Mouse (Mus musculus) megakaryocyte progenitor cell, adult 5-6 weeks (primary cell): Measurements from ENCODE around the gene Lnpep. TPM values are rescaled to one million over a fixed set of nuclear protein-coding genes. Genes with fewer than 3 reads are reported as not detected.
"Not testable (repeated sequence)": the region's sequence is repeated elsewhere in the genome, so short reads cannot be mapped to it uniquely, and the experiment has no call there.

ENCODE experiments used
- ATAC-seq: replicated peaks from 2 replicates; pipeline ENCODE4 v1.8.0; 2016; ENCODE audit warnings: mild to moderate bottlenecking, moderate TSS enrichment, inconsistent platforms; ENCODE audit not compliant: poor library complexity
- total RNA-seq, 2 experiments: library from RNA; stranded (forward) in 1 of 2; stranded (reverse) in 1 of 2; fragments of 157-497, 149-512 nt in 1 of 2; fragments of 200-1000 nt in 1 of 2; gene quantifications; 2 replicates each; pipeline versions ENCODE4 v1.2.3 to v1.2.4; 2015 to 2017

Gene Lnpep
- total RNA-seq (2015) = 70.8 and 72.5 TPM in 2 replicates
- total RNA-seq (2017) = 40.0 and 51.7 TPM in 2 replicates

DNA sequence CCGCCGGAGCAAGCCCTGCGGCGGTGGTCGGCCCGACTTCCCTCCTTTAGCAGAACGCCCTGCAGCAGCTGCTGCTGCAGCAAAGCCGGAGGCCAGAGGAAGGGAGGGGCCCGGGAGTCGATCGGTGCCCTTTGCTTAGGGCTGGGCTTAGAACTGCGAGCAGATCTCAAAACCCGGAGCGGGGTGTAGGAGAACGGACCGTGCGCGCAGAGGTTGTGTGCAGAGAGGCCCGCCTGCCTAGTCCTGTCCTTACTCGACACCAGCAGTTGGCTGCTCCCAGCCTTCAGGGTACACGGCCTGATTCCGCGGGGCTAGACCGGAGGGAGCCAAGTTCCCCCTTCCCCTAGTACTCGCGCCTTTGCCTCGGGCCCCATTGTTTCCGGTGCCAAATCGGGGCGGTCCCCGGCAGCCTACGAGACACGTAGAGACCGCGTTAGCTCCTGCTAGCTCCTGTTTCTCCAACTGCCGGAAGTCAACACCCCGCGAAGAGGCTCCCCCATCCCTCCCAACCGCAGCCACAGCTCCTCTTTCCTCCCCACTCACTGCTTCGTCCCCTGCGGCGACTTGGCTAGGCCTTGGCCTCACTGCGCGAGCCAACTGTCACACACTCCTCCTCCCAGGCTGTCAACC is at the start of gene Lnpep:
Gene Lnpep (minus strand): TSS at position 94 of the 630 bp plus-strand sequence.
- ATAC-seq = peak; percentile 71

DNA sequence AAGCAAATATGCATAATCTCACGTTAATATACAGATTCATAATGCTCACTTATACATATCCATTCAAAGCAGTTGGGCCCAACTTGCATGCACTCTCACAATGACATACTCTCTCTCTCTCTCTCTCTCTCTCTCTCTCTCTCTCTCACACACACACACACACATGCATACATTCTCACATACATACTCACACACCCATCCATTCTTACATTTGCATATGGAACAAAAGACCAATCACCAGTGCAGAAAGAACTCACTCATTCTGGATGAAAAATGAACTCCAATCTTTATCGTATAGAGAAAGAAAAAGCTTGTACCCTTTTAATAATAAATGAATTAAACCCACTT is 31.0 kb upstream of the Lnpep start:
- ATAC-seq = no peak

DNA sequence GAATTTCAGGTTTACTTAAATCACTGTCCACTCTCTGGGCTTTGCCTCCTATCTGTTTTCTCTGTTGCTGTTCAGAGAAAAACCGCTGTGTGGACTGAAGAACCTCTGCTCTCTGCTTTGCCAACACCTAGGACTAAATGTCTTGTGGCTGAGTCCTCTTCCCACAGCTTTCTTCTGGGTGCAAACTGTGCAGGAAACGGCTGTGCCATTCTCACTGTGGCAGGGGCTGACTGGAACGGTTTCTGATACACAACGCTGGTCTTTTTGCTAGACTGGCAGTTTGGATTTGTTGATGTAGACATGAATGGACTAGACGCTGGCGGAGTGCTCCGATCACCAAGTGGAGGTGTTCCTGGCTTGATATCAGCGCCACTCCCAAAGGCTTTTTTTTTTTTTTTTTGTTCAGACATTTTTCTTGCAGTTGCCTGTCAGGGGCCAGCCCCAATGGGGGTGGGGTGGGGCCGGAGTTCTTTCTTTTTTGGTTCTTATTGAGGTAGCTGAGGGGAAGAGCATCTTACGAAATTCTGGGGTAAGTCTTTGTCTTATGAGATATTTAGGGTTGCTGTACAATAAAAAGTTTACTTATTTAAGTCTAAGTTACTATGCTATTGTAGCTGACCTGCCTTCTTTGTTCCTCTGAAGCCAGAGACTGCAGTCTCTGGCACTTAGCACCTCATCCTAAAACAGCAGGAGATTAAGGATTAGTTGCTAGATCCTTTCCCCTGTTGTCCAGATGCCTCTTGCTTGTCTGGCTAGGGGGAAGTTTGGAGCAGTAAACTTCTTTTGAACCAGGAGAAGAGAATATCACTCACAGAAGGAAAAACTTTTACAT is 30.4 kb upstream of the Lnpep start:
- ATAC-seq = peak; percentile 62

DNA sequence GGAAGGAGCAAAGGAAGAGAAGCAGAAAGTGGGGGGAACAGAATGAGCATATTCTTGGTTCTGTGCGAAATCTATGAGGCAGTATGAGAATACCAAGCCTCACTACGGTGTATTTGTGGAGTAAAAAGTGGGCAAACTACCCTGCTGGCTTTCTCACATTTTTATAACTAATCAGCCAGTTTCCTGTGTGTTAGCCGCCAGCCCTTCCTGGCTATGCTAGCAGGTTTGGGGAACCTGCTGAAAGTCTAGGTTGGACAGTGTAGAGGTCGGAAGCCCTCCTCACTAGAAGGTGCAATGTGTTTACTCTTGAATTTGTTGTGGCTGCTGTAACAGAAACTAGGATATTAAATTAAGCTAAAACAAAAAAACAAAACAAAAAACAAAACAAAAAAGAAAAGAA is 27.7 kb upstream of the Lnpep start:
- ATAC-seq = 0 out of 2 replicates have a peak, but pooled peaks have one; percentile 18

DNA sequence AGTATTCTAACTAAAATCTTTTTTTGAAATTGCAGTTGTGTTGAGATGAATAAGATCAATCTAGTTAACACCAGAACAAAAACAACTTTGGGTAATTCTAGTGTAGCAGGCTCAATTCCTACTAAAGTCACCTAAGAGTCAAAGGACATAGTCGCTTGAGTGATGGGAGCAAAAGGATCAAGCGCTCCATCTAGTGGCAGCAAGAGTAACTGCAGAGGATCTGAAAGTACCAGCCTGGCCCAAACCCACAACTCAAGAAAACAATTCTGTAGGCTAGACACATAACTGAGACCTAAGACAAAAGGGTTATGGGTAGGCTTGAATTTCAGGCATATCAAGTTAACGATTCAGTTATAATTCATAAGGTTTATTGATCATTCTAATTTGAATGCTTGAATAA is 20.9 kb upstream of the Lnpep start:
- peak; percentile 100 for ATAC-seq

DNA sequence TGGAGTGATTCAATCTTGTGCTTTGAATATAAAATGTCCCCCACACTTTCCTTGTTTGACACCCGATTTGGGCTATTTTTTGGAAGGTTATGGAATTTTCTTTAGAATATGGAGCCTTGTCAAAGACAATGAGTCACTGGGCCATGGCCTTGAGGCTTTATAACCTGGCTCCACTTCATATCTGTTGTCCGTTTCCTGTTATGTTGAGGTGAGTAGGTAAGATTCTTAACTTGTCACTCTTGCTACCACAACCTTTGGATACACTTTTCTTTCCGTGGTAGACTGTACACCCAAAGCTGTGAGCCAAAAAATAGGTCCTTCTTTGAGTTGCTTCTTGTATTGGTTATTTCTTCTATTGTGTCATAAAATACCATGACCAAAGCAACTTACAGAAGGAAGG is 12.5 kb upstream of the Lnpep start:
- ATAC-seq = no peak

DNA sequence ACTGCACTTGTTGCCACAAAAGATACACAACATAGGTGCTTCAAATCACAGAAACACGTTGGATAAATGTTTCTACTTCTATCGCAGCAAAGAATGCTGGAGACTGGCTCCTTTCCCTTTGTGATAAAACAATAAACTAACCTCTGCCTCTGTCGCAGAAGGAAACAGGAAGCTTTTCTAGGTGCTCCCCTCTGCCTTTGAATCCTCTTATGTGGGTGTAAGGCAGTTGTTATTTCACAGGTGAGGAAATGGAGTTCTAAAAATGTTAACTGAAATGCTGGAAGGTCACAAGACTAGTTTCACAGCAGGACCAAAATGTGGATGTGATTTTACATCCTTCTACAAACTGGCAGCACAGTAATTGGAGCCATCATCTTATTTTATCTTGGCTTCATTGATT is 11.3 kb upstream of the Lnpep start:
- ATAC-seq = no peak

DNA sequence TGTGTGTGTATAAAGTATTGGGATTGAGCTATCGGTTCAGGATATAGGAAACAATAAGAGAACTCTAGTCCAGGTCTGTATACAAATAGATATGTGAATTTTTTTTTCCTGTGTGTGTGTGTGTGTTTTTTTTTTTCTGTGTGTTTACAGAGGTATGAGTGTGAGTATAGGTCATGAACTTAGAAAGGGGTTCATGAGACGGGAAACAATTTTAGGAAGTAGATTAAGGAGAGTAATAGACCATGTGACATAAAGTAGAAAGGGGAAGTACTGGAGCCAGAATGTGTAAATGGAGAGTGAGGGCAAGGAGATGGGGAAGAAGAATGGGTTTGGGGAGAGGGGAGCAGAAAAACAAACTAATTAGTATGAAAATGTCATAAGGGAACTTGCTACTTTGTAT is 9.2 kb upstream of the Lnpep start:
- ATAC-seq = peak; percentile 100

DNA sequence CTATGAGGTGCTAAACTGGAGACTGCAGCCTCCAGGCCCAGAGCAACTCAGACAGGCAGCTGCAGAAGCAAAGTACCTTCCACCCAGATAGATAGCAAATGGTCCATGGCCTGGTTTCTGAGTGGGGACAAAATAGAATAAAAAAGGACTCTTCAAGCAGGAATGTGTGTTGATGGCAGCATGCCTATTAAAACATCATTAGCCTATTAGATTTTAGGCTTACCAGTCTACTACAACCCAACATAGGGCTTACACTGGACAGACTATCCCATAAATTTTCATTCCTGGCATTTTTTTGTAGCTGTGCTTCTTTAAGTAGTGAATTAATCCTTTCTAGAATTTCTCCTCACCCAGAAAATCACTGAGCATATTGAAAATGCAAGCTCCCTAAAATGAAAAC is 7.1 kb upstream of the Lnpep start:
- ATAC-seq = no peak

DNA sequence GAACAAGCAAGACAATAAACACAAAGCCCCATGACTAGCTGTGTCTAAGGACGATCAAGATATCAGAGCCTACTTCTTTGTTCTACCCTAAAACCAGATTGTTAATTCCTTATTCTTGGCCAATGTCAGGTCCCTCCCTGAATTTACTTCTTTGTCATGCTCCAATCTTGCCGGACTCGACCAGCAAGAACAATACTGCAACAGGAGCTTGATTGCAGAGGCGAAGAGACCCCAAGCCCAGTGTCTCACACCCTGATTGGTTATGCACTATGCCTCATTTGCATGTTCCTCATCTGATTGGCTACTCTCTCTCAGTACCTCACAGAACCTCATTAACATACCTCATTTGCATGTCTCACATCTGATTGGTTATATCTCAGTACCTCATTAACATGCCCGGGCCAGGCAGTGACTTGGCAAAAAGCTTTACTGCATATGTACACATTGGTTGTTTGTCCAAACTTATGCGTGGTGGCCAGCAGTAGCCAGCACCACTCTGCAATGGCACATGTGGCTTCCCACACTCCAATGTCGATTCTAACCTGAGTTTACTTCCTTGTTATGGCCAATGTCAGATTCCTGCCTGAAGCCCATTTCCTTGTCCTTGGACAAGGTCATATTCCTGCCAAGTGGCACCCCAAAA is 3.5 kb upstream of the Lnpep start:
- not testable (repeated sequence) for ATAC-seq

DNA sequence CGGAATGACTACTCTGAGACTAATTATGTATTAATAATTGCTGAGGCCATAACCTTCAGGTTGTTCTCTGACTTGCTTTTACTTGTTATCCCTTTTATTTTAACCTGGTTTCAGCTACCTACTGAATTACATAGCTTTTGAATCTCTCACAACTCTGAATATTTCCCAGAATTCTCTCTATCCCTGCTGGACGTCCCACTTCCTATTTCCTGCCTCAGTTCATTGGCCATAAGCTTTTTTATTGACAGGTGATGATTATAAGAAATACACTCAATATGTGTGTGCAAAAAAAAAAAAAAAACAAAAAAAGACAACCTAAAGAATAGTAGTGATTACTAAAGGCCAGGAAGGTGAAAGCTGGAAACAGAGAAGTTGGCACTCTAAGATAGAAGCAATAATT is 2.7 kb upstream of the Lnpep start:
- ATAC-seq = no peak

DNA sequence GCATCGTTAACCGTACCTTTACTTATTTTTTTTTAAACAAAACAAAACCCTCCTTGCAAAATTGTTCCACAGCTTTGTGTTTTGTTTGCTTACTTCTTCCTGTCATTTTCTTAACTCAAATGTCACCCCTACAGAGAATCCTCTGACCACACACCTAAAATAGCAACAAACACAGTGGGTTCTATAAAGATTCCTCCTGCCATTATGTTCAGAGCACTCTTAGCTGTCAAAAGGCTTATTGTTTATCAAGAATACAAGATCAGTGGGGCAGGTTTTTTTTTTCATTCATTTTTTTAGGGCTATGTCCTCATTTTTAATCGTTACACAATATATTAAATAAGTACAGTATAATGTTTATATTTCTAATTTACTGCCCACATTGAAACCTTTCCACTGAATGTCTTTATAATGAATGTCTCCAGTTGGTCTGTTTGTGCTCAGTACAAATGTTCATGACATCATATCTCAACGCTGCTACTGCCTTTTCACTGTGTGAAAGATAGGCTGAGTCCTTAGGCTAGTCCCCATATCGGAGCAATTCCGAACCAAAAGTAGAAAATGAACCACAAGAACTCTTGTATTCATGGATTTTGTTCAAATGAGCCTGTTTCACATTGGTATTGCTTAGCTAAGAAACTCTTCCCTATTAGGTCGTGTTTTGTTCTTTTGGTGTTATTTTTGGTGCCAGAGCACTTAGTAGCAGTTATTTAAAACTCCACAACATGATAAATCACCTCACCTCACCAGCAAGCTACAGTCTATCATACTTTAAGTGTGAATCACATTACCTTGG is 1.2 kb upstream of the Lnpep start:
- no peak for ATAC-seq

DNA sequence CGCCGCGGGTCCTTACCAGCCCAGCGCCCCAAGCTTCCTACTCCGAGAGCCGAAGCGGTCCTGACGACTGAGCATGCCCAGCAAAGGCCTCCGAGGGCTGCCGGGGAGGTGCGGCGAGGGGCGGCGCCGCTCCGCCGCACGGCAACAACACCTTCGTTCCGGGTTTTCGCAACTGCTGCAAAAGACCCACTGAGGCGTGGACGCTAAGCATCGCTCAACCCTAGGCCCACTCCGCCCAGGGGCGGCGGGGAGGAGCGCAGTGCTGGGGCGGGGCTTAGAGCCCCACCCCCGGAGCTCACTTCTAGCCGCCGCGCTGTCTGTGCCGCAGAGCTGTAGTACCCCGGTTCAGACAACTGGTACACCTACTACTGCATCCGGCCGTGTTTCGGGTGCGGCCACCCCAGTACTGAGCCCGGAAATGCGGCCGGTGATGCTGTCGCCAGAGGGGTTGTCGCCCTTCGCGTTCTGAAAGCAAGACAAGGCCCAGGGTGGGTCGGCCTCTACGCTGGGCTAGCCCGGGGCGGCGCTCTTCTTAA is 361 bp downstream of the Lnpep start:
- peak; percentile 68 for ATAC-seq

DNA sequence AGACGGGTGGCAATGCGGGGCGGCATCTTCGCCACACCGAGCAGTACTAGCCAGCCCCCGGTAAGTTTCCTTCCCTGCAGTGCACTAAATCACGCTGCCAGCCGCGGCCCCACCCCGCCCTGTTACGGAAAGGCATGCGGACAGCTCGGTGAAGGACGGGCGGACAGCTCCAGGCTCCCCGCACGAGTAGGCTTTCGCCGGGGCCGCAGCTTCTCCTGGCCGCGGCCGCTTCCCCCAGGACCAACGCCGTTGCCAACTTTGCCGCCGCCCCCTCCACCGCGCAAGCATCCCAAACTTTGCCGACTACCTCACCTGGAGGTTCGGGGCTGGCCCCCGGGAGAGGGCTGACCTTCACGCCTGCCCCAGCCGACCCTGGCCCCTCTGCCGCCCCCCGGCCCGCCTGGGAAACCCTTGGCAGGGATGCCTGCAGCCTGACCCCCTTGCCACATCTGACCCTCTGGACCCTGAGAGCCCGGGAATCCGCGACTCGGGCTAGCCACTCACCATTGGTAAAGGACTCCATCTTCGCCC is 895 bp downstream of the Lnpep start:
- ATAC-seq = peak; percentile 10

DNA sequence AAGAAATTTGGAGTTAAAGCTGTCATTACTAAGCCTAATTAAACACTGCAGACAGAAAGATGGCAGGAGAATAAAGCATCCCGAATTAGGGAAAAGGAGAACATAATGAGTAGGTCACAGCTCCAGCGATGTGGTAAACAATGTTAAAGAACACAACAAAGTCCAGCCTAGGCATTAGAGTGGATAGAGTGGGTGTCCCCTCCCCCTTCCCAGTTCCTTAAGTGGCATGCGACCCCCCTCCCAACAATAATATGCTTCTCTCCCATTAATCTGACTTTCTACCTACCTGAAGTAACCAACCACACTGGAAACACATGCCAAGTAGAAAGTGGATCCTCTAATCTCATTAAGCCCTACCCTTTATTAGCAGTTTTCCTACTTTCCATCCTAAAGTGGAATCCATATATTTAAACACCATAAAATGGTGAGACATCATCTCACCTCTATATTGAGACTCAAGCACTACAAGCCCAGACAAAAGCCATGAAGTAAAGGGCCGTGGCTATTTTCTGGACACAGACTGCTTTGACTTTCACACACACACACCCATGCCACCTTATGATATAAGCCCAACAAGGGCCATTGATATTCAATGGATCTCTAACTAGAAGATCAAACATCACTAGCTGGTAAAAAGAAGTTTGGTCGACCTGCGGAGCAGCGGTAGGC is 1.5 kb downstream of the Lnpep start:
- no peak for ATAC-seq

DNA sequence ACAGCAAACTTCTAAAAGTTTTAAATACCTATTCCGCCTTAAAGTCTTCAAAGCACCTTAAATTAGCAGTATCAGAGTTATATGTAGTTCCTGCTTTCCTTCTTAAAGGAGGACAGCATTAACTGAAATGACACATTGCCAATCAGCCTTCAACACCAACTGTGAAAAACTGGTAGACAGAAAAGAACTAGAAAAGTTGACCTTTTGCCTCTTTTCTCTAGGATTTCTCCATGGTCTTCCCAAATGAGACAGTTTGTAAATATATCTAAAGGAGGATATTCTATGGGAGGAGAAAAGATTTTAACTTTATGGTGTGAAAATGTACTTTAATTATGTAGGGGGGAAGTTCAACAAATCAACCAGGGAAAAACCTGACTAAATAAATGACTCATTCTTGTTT is 2.3 kb downstream of the Lnpep start:
- no peak for ATAC-seq

DNA sequence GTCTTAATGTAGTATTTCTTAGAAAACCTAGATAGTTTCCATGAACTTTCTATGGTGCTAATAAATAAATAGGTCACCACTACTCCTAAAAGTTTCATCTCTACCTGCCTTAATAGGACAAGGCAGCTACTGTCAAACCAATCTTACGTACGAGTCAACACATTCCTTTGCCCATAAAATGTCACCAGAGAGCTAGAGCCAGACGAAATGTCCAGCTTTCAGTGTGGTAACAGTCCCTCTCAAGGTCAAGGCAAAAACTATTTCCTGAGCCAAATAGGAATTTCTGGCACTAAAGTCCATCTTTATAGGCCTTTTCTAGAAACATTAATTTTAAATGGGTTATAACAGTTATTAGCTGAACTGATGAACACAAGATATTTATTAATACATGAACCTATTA is 3.3 kb downstream of the Lnpep start:
- no peak for ATAC-seq

DNA sequence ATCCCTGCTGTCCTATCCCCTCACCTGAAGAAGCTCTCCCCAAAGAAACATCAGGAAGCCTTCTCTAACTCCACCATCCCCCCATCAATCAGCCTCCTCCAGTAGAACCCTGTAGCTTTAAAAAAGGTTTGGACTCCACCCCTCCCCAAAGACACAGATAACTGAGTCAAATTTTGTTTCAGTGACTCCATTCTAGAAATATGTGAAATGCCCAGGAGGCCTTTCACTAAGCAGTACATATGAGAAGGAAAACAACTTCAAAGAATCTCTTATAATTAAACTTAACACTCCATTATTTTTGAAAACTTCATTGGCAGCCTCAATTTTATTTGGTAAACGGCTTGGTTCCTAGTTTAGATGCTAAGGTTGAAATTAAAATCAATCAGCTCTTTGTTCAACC is 6.4 kb downstream of the Lnpep start:
- 0 out of 2 replicates have a peak, but pooled peaks have one; percentile 14 for ATAC-seq

DNA sequence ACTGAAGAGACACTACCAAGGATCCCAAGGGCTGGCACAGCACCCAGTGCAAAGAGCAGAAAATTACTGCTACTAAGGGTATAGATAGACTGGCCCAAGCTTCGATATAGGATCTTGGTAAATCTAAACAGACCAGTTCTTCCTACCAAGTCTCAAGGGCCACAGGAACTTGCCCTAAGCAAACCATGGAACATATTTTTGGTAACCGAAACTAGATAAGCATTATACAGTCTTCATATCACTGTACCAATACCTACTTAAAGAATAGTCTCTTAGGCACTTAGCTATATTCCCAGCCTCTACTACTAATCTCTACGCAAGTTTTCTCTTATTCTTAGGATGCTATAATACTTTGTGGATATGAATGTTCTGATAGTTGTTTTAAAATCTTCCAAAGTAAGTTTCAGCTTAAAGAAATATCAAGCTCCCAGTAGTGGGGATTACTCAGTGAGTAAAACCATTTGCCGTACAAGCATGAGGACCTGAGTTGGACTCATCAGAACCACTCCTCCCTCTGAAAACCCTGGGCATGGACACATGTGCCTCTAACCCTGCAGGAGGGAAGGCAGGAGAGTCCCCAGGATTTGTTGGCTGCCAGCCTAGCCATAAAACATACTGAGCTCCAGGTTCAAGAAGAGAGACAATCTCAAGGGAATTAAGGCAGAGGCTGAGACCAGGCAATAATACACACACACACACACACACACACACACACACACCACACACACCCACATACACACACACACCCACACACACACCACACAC is 7.2 kb downstream of the Lnpep start:
- ATAC-seq = peak; percentile 38
